8 mouse cellular contexts compared by ENCODE assay signal in the genomic region with DNA sequence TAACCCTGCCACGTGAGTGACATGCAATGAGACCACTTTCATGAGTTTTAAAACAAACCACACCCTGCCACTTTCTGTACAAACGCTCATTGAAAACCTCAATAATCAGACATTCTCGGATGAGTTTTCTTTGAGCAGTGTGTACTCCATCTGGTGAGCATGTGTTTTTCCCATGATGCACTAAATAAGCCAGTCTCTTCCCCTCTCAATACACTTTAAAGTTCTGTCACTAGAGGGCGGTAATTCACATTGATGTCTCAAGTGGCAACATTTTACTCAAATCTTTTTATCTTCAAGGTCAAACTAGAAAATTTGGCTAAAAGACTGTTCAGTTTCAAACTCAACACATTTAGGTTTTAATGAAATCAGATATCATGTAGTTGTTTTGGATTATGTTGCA.
A peak's percentile ranks its signal among the peaks of the same experiment; 100 is the strongest.
DNase-seq lines count a peak whose midpoint lies in the region; ATAC-seq and TF ChIP-seq lines count a peak whose summit lies in the region.

No protein-coding gene starts in this region.

- H3K9ac ChIP-seq in intestine, embryonic 14.5 days (ENCODE audit: low read length), result no peak overlapping the region
- no peak overlapping the region for H3K9ac ChIP-seq in intestine, embryonic 16.5 days (ENCODE audit: low read depth, low read length)
- no peak overlapping the region for H3K9ac ChIP-seq in MEL (ENCODE audit: control insufficient read depth, low read depth, low read length, poor library complexity, severe bottlenecking)
- no peak overlapping the region for H3K9ac ChIP-seq in forebrain, embryonic 14.5 days (ENCODE audit: low read length)
- H3K9ac ChIP-seq in kidney, embryonic 15.5 days, result no peak overlapping the region

- ATAC-seq in intestine, embryonic 14.5 days (replicated peaks; ENCODE audit: low FRiP score, low TSS enrichment, low read depth), result 0 out of 2 replicates have a peak, but pooled peaks have one; percentile 43
- ATAC-seq in intestine, embryonic 16.5 days, result no peak
- 0 out of 2 replicates have a peak, but pooled peaks have one; percentile 52 for ATAC-seq in forebrain, embryonic 14.5 days
- ATAC-seq in erythroblast, adult 5-6 weeks (replicated peaks; ENCODE audit: low FRiP score, poor library complexity, severe bottlenecking), result no peak
- no peak for ATAC-seq in kidney, embryonic 15.5 days (replicated peaks; ENCODE audit: low FRiP score)

- H3K4me1 ChIP-seq in intestine, embryonic 14.5 days (replicated peaks; ENCODE audit: control insufficient read depth, insufficient read depth, low read length), result no peaks in the 10 kb centered on the region
- H3K4me1 ChIP-seq in intestine, embryonic 16.5 days (ENCODE audit: control insufficient read depth, insufficient read depth, low read length), result no peaks in the 10 kb centered on the region
- no peaks in the 10 kb centered on the region for H3K4me1 ChIP-seq in MEL (ENCODE audit: control insufficient read depth in 1 of 2, insufficient read depth in 2 of 2, low read length in 2 of 2)
- H3K4me1 ChIP-seq in forebrain, embryonic 14.5 days (ENCODE audit: control insufficient read depth, insufficient read depth, low read length), result no peaks in the 10 kb centered on the region
- no peaks in the 10 kb centered on the region for H3K4me1 ChIP-seq in kidney, embryonic 15.5 days

- H3K27me3 ChIP-seq in intestine, embryonic 14.5 days (replicated peaks; ENCODE audit: control insufficient read depth, insufficient read depth, low read length), result no peaks in the 10 kb centered on the region
- H3K27me3 ChIP-seq in intestine, embryonic 16.5 days (replicated peaks; ENCODE audit: control insufficient read depth, insufficient read depth, low read length), result no peaks in the 10 kb centered on the region
- H3K27me3 ChIP-seq in MEL (ENCODE audit: control insufficient read depth in 1 of 2, insufficient read depth in 2 of 2, low read length in 2 of 2), result no peaks in the 10 kb centered on the region
- no peaks in the 10 kb centered on the region for H3K27me3 ChIP-seq in forebrain, embryonic 14.5 days (replicated peaks; ENCODE audit: control insufficient read depth, insufficient read depth, low read length)
- no peaks in the 10 kb centered on the region for H3K27me3 ChIP-seq in kidney, embryonic 15.5 days

- TF ChIP-seq CTCF in MEL (IDR thresholded peaks at IDR 0.05 in 2 of 3, conservative IDR thresholded peaks at IDR 0.05 in 1 of 3; ENCODE audit: control insufficient read depth in 1 of 3, insufficient read depth in 1 of 3, low read depth in 2 of 3, low read length in 3 of 3, poor library complexity in 1 of 3, severe bottlenecking in 1 of 3), result peak in 2 of 3 experiments; percentile 36 to 62; a peak in 4 of 6 replicates

- no peak for TF ChIP-seq EP300 in MEL (IDR thresholded peaks at IDR 0.05; ENCODE audit: low read depth in 1 of 2, low read length in 2 of 2)

- H3K27ac ChIP-seq in intestine, embryonic 14.5 days (ENCODE audit: low read depth), result no peak overlapping the region
- H3K27ac ChIP-seq in intestine, embryonic 16.5 days (ENCODE audit: low read length), result no peak overlapping the region
- H3K27ac ChIP-seq in MEL (ENCODE audit: control insufficient read depth, low read depth, low read length), result no peak overlapping the region
- H3K27ac ChIP-seq in forebrain, embryonic 14.5 days (ENCODE audit: low read depth, low read length), result no peak overlapping the region
- no peak overlapping the region for H3K27ac ChIP-seq in kidney, embryonic 15.5 days

- no peak for TF ChIP-seq POLR2A in MEL (IDR thresholded peaks at IDR 0.05; ENCODE audit: control insufficient read depth in 1 of 2, insufficient read depth in 1 of 2, low read depth in 1 of 2, low read length in 2 of 2, poor library complexity in 1 of 2)

- no peak for DNase-seq in intestine, embryonic 14.5 days (ENCODE audit: low spot score)
- DNase-seq in 3T3-L1 (ENCODE audit: low read depth, low spot score) (peak; percentile 79), MEL (ENCODE audit: low read depth, low spot score) (peak; percentile 68)
- DNase-seq in forebrain, embryonic 14.5 days (ENCODE audit: low spot score), result peak; percentile 83
- DNase-seq in urinary bladder, postnatal 10 days (ENCODE audit: low spot score), result no peak

- 30% methylated on average over 4 of the region's 4 CpGs for WGBS in intestine, embryonic 14.5 days
- WGBS in intestine, embryonic 16.5 days, result 36% methylated on average over 4 of the region's 4 CpGs
- 41% methylated on average over 4 of the region's 4 CpGs for WGBS in forebrain, embryonic 14.5 days
- 40% methylated on average over 4 of the region's 4 CpGs for WGBS in kidney, embryonic 15.5 days

- H3K4me3 ChIP-seq in intestine, embryonic 14.5 days (ENCODE audit: low read depth, low read length), result no peak overlapping the region
- H3K4me3 ChIP-seq in intestine, embryonic 16.5 days (ENCODE audit: low read length), result no peak overlapping the region
- peak overlapping the region in 1 of 2 experiments; percentile 53; a peak in 2 of 4 replicates for H3K4me3 ChIP-seq in MEL (ENCODE audit: control insufficient read depth in 1 of 2, insufficient read depth in 1 of 2, low read depth in 2 of 2, low read length in 2 of 2)
- H3K4me3 ChIP-seq in forebrain, embryonic 14.5 days (ENCODE audit: low read depth, low read length), result no peak overlapping the region
- H3K4me3 ChIP-seq in kidney, embryonic 15.5 days (replicated peaks), result no peak overlapping the region

- H3K9me3 ChIP-seq in intestine, embryonic 14.5 days (ENCODE audit: control insufficient read depth, low read length), result no peaks in the 10 kb centered on the region
- H3K9me3 ChIP-seq in intestine, embryonic 16.5 days (ENCODE audit: control insufficient read depth, low read length), result no peaks in the 10 kb centered on the region
- no peaks in the 10 kb centered on the region for H3K9me3 ChIP-seq in MEL (replicated peaks; ENCODE audit: insufficient read depth, low read length)
- H3K9me3 ChIP-seq in forebrain, embryonic 14.5 days (replicated peaks; ENCODE audit: control insufficient read depth, low read length), result no peaks in the 10 kb centered on the region
- H3K9me3 ChIP-seq in kidney, embryonic 15.5 days (replicated peaks), result no peaks in the 10 kb centered on the region

- no peaks in the 10 kb centered on the region for H3K79me2 ChIP-seq in MEL (ENCODE audit: control insufficient read depth, insufficient read depth, low read length, poor library complexity)

- peak; percentile 43 for TF ChIP-seq RAD21 in MEL (IDR thresholded peaks at IDR 0.05; ENCODE audit: low read depth, low read length)

- H3K4me2 ChIP-seq in intestine, embryonic 14.5 days (ENCODE audit: low read length), result no peak overlapping the region
- H3K4me2 ChIP-seq in intestine, embryonic 16.5 days (ENCODE audit: low read depth, low read length), result no peak overlapping the region
- H3K4me2 ChIP-seq in forebrain, embryonic 14.5 days (ENCODE audit: low read length), result no peak overlapping the region
- H3K4me2 ChIP-seq in kidney, embryonic 15.5 days, result no peak overlapping the region

- H3K36me3 ChIP-seq in intestine, embryonic 14.5 days (ENCODE audit: control insufficient read depth, insufficient read depth, low read length), result no peaks in the 10 kb centered on the region
- H3K36me3 ChIP-seq in intestine, embryonic 16.5 days (ENCODE audit: control insufficient read depth, insufficient read depth, low read length), result no peaks in the 10 kb centered on the region
- no peaks in the 10 kb centered on the region for H3K36me3 ChIP-seq in MEL (ENCODE audit: control insufficient read depth in 1 of 2, insufficient read depth in 2 of 2, low read length in 2 of 2)
- no peaks in the 10 kb centered on the region for H3K36me3 ChIP-seq in forebrain, embryonic 14.5 days (ENCODE audit: control insufficient read depth, insufficient read depth, low read length)
- H3K36me3 ChIP-seq in kidney, embryonic 15.5 days, result no peaks in the 10 kb centered on the region

TF ChIP-seq in MEL, 35 proteins besides CTCF, POLR2A, EP300 and RAD21:
- TF ChIP-seq MXI1 (IDR thresholded peaks at IDR 0.05; ENCODE audit: low read depth, low read length) (no peak), MAX (IDR thresholded peaks at IDR 0.05; ENCODE audit: low read length) (0 out of 2 replicates have a peak, but pooled peaks have one; percentile 52), MYC (IDR thresholded peaks at IDR 0.05; ENCODE audit: low read depth, low read length) (0 out of 2 replicates have a peak, but pooled peaks have one; percentile 39), USF2 (IDR thresholded peaks at IDR 0.05; ENCODE audit: borderline replicate concordance in 1 of 2, insufficient read depth in 1 of 2, low read depth in 1 of 2, low read length in 2 of 2) (no peak), SMC3 (IDR thresholded peaks at IDR 0.05; ENCODE audit: low read depth, low read length) (peak; percentile 58), POLR2AphosphoS2 (IDR thresholded peaks at IDR 0.05; ENCODE audit: low read length) (no peak), TCF12 (IDR thresholded peaks at IDR 0.05; ENCODE audit: low read depth, low read length) (no peak)

Comparison
In these comparisons a context has a peak if more than half of its experiments do, and no peak if none do; other contexts are left out.
1. ATAC-seq: peak in intestine, embryonic 14.5 days (single experiment) and forebrain, embryonic 14.5 days (single experiment); none in intestine, embryonic 16.5 days (single experiment), erythroblast, adult 5-6 weeks (single experiment) and kidney, embryonic 15.5 days (single experiment).
2. DNase-seq: peak in 3T3-L1 (single experiment), MEL (single experiment) and forebrain, embryonic 14.5 days (single experiment); none in intestine, embryonic 14.5 days (single experiment) and urinary bladder, postnatal 10 days (single experiment).